Comparison of ENCODE assay signal across 17 mouse cellular contexts in the genomic region with DNA sequence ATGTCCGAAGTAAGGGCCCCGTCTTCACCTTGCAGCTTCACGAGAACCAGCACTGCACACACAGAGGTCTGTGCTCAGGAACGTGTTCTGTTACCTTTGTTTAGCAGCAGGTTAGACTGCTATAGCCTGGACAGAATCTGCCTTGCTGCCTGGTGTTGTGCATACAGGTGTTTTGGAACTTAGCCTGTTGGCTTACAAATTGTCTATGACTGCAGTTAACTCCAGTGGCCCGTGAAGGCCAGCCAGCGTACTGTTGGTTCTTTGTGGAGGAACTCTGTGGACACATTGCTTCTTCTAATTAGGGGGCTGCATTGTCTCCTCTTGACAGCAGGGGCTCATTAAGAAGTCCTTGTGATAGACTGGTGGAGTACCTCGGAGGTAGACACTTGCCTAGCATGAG. TPM values are rescaled to one million over a fixed set of nuclear protein-coding genes. Genes with fewer than 3 reads are reported as not detected.
DNase-seq lines count a peak whose midpoint lies in the region; TF ChIP-seq lines count a peak whose summit lies in the region.
"Had no signal": no experiment of that assay in that cellular context is flagged by ENCODE, and none has a peak within 500 bp of the region (broad histone marks: within the 10 kb centered on the region; RNA-seq: fewer than 3 reads in every experiment).

No protein-coding gene starts in this region.

- 0 out of 2 replicates have a peak, but pooled peaks cover 4% of the 10 kb centered on the region for H3K4me1 ChIP-seq in kidney, adult 2 months (ENCODE audit: control insufficient read depth, insufficient read depth, low read length)
- peaks cover 28% of the 10 kb centered on the region for H3K4me1 ChIP-seq in forebrain, embryonic 10.5 days

- TF ChIP-seq POLR2A in kidney, adult 2 months (IDR thresholded peaks at IDR 0.05; ENCODE audit: low read depth, low read length): no peak

- DNase-seq in kidney, adult 2 months: peak; percentile 79
- DNase-seq in kidney, adult 8-10 months: peak; percentile 49 to 54
- DNase-seq in kidney, postnatal 10 days: peak; percentile 47
- DNase-seq in kidney, postnatal 4 days: peak; percentile 20 to 49
- DNase-seq in layer of hippocampus, adult 9-11 months: no peak
- DNase-seq in adipocyte (ENCODE audit: low spot score): no peak
- DNase-seq in forebrain, embryonic 10.5 days (ENCODE audit: extremely low spot score, low spot score): no peak
- DNase-seq: adrenal gland, adult 8-10 months; adrenal gland, postnatal 36 days; cerebellum, adult 2 months; cerebellum, postnatal 10 days; gastrocnemius, adult 2 months; gastrocnemius, postnatal 36 days had no signal

- no peak overlapping the region for H3K27ac ChIP-seq in kidney, adult 2 months (ENCODE audit: insufficient read depth, low read depth, low read length)
- H3K27ac ChIP-seq in forebrain, embryonic 10.5 days: no peak overlapping the region
- H3K27ac ChIP-seq: embryonic facial prominence, embryonic 10.5 days; gastrocnemius, adult 2 months; hindbrain, embryonic 10.5 days; hindbrain, embryonic 14.5 days had no signal

- WGBS in kidney, adult 2 months: 47% methylated on average over 7 of the region's 7 CpGs
- WGBS in forebrain, embryonic 10.5 days: 72% methylated on average over 7 of the region's 7 CpGs

- no peaks in the 10 kb centered on the region for H3K27me3 ChIP-seq in kidney, adult 2 months (replicated peaks; ENCODE audit: control insufficient read depth, insufficient read depth, low read length)
- peaks cover 39% of the 10 kb centered on the region for H3K27me3 ChIP-seq in forebrain, embryonic 10.5 days (ENCODE audit: poor library complexity, severe bottlenecking)

- no peaks in the 10 kb centered on the region for H3K36me3 ChIP-seq in kidney, adult 2 months (ENCODE audit: control insufficient read depth, insufficient read depth, low read length)
- H3K36me3 ChIP-seq in forebrain, embryonic 10.5 days (replicated peaks): no peaks in the 10 kb centered on the region
- H3K36me3 ChIP-seq: embryonic facial prominence, embryonic 10.5 days; heart, embryonic 12.5 days; hindbrain, embryonic 10.5 days had no signal

- H3K9me3 ChIP-seq in forebrain, embryonic 10.5 days: no peaks in the 10 kb centered on the region
- H3K9me3 ChIP-seq: embryonic facial prominence, embryonic 10.5 days; heart, embryonic 12.5 days; hindbrain, embryonic 10.5 days had no signal

- no peak for TF ChIP-seq CTCF in kidney, adult 2 months (conservative IDR thresholded peaks at IDR 0.05; ENCODE audit: insufficient read depth, insufficient read length, low read depth, low read length)

- no peak overlapping the region for H3K4me3 ChIP-seq in kidney, adult 2 months (ENCODE audit: insufficient read depth, low read depth, low read length)
- H3K4me3 ChIP-seq in forebrain, embryonic 10.5 days: no peak overlapping the region
- H3K4me3 ChIP-seq: embryonic facial prominence, embryonic 10.5 days; gastrocnemius, adult 2 months; heart, embryonic 12.5 days; hindbrain, embryonic 10.5 days had no signal

RNA-seq across cellular contexts. Expression of a gene that starts 3.9 kb away (rescaled TPM):
- 1.2 and 1.4 TPM in 2 replicates for polyA plus RNA-seq in kidney, adult 2 months (2012; rRNA removed)
- 0.11 and 0.17 TPM in 2 replicates for polyA plus RNA-seq in forebrain, embryonic 10.5 days (2016; fragmentation: Nextera tagmentation; extraction: Ambion mirVana)

Comparison
In these comparisons a context has a peak if more than half of its experiments do, and no peak if none do; other contexts are left out.
1. DNase-seq: peak in kidney, adult 2 months (single experiment), kidney, adult 8-10 months (2 of 2), kidney, postnatal 10 days (single experiment) and kidney, postnatal 4 days (2 of 2); none in layer of hippocampus, adult 9-11 months (single experiment), adipocyte (single experiment) and forebrain, embryonic 10.5 days (single experiment).